Mouse (Mus musculus) retina, postnatal 1 day (tissue): ENCODE measurements around the gene Dnaja3.

Source experiments
- DNase-seq: peaks from one replicate; pipeline ENCODE4 v3.0.0-alpha.2; 2012

Dnaja3 gene

GRCm38 (mm10) chr16:4639831-4640237 is at the start of gene Dnaja3, which contains the start of gene Vasn:
Gene Dnaja3, plus strand, starts transcription at chr16:4639989.
Gene Vasn, plus strand, starts transcription at chr16:4639941.
- peak; percentile 90 for DNase-seq

GRCm38 (mm10) chr16:4590236-4590635 is 49.6 kb upstream of the Dnaja3 start:
- DNase-seq = no peak

GRCm38 (mm10) chr16:4592909-4593875 is 46.6 kb upstream of the Dnaja3 start:
- peak; percentile 86 for DNase-seq

GRCm38 (mm10) chr16:4593971-4594813 is 45.6 kb upstream of the Dnaja3 start, which contains the start of gene Glis2:
Gene Glis2, plus strand, starts transcription at chr16:4594713.
- DNase-seq = peak; percentile 97

- no peak for DNase-seq
Observed at GRCm38 (mm10) chr16:4594814-4595526, 44.8 kb upstream of the Dnaja3 start.

GRCm38 (mm10) chr16:4595527-4595963 is 44.2 kb upstream of the Dnaja3 start:
- DNase-seq = peak; percentile 64

- peak; percentile 67 for DNase-seq
Observed at GRCm38 (mm10) chr16:4596141-4596728, 43.6 kb upstream of the Dnaja3 start.

GRCm38 (mm10) chr16:4596836-4597235 is 43.0 kb upstream of the Dnaja3 start:
- DNase-seq = no peak

- no peak for DNase-seq
Observed at GRCm38 (mm10) chr16:4597296-4597695, 42.5 kb upstream of the Dnaja3 start.

- no peak for DNase-seq
Observed at GRCm38 (mm10) chr16:4598041-4598440, 41.7 kb upstream of the Dnaja3 start.

- peak; percentile 80 for DNase-seq
Observed at GRCm38 (mm10) chr16:4598891-4599543, 40.8 kb upstream of the Dnaja3 start.

GRCm38 (mm10) chr16:4599616-4600015 is 40.2 kb upstream of the Dnaja3 start:
- DNase-seq = no peak

- no peak for DNase-seq
Observed at GRCm38 (mm10) chr16:4600701-4601310, 39.0 kb upstream of the Dnaja3 start.

- DNase-seq = peak; percentile 36
Observed at GRCm38 (mm10) chr16:4602189-4602588, 37.6 kb upstream of the Dnaja3 start.

GRCm38 (mm10) chr16:4602766-4603452 is 36.9 kb upstream of the Dnaja3 start:
- DNase-seq = peak; percentile 27

- DNase-seq = no peak
Observed at GRCm38 (mm10) chr16:4603453-4603837, 36.3 kb upstream of the Dnaja3 start.

- no peak for DNase-seq
Observed at GRCm38 (mm10) chr16:4604293-4604837, 35.4 kb upstream of the Dnaja3 start.

GRCm38 (mm10) chr16:4605514-4606131 is 34.2 kb upstream of the Dnaja3 start:
- DNase-seq = peak; percentile 88

GRCm38 (mm10) chr16:4606431-4607084 is 33.2 kb upstream of the Dnaja3 start:
- peak; percentile 74 for DNase-seq
